ENCODE assay signal across 8 mouse cellular contexts in genomic region chr5:146963937-146964278, GRCm38 (mm10). TPM values are rescaled to one million over a fixed set of nuclear protein-coding genes. Genes with fewer than 3 reads are reported as not detected.
A peak's percentile ranks its signal among the peaks of the same experiment; 100 is the strongest.
DNase-seq lines count a peak whose midpoint lies in the region; ATAC-seq and TF ChIP-seq lines count a peak whose summit lies in the region.

No protein-coding gene starts in this region.

- no peak for DNase-seq in kidney, postnatal 0 days (ENCODE audit: low spot score)
- no peak for DNase-seq in kidney, postnatal 14 days
- DNase-seq in embryonic facial prominence, embryonic 11.5 days (ENCODE audit: low spot score) = no peak
- DNase-seq in spleen, postnatal 14 days (ENCODE audit: low spot score in 2 of 2) = no peak
- no peak for DNase-seq in cerebellum, postnatal 25 days
- DNase-seq in left cerebral cortex, postnatal 36 days (ENCODE audit: low spot score in 2 of 2) = no peak

- H3K79me2 ChIP-seq in myocyte (ENCODE audit: control insufficient read depth, insufficient read depth) = no peaks in the 10 kb centered on the region

- H3K4me2 ChIP-seq in kidney, postnatal 0 days (ENCODE audit: low read length) = peak overlapping the region; percentile 62
- H3K4me2 ChIP-seq in embryonic facial prominence, embryonic 11.5 days (ENCODE audit: low read depth, low read length) = peak overlapping the region; percentile 35
- peak overlapping the region; percentile 55 for H3K4me2 ChIP-seq in intestine, embryonic 16.5 days (ENCODE audit: low read depth, low read length)
- H3K4me2 ChIP-seq in myocyte (ENCODE audit: low read depth) = peak overlapping the region; percentile 83

- H3K9me3 ChIP-seq in kidney, postnatal 0 days (replicated peaks; ENCODE audit: low read length) = no peaks in the 10 kb centered on the region
- no peaks in the 10 kb centered on the region for H3K9me3 ChIP-seq in embryonic facial prominence, embryonic 11.5 days (replicated peaks; ENCODE audit: control insufficient read depth, low read length)
- no peaks in the 10 kb centered on the region for H3K9me3 ChIP-seq in intestine, embryonic 16.5 days (ENCODE audit: control insufficient read depth, low read length)

- H3K9ac ChIP-seq in kidney, postnatal 0 days (ENCODE audit: low read depth, low read length) = peak overlapping the region; percentile 82; the same call in 1 of the 2 replicates
- peak overlapping the region; percentile 51 for H3K9ac ChIP-seq in embryonic facial prominence, embryonic 11.5 days (replicated peaks; ENCODE audit: low read length)
- H3K9ac ChIP-seq in intestine, embryonic 16.5 days (ENCODE audit: low read depth, low read length) = peak overlapping the region; percentile 88

- H3ac ChIP-seq in myocyte (ENCODE audit: control insufficient read depth, insufficient read length) = peak overlapping the region; percentile 71

- peak overlapping the region; percentile 92 for H3K4me3 ChIP-seq in kidney, postnatal 0 days (replicated peaks; ENCODE audit: low read depth, low read length)
- H3K4me3 ChIP-seq in embryonic facial prominence, embryonic 11.5 days (ENCODE audit: low read depth, low read length) = peak overlapping the region; percentile 84
- peak overlapping the region; percentile 90 for H3K4me3 ChIP-seq in intestine, embryonic 16.5 days (ENCODE audit: low read length)
- H3K4me3 ChIP-seq in myocyte = peak overlapping the region; percentile 84

- TF ChIP-seq CTCF in kidney, postnatal 0 days (IDR thresholded peaks at IDR 0.05; ENCODE audit: low read depth) = no peak

- TF ChIP-seq POLR2A in myocyte (IDR thresholded peaks at IDR 0.05; ENCODE audit: insufficient read length, low read depth) = no peak

- H3K36me3 ChIP-seq in kidney, postnatal 0 days (ENCODE audit: insufficient read depth, low read length) = 0 out of 2 replicates have a peak, but pooled peaks cover under 1% of the 10 kb centered on the region
- peaks cover 2% of the 10 kb centered on the region for H3K36me3 ChIP-seq in embryonic facial prominence, embryonic 11.5 days (replicated peaks; ENCODE audit: control insufficient read depth, insufficient read depth, low read depth, low read length)
- peaks cover 4% of the 10 kb centered on the region; the same call in 1 of the 2 replicates for H3K36me3 ChIP-seq in intestine, embryonic 16.5 days (ENCODE audit: control insufficient read depth, insufficient read depth, low read length)
- no peaks in the 10 kb centered on the region for H3K36me3 ChIP-seq in myocyte (ENCODE audit: control insufficient read depth, insufficient read depth)

- H3K27ac ChIP-seq in kidney, postnatal 0 days = no peak overlapping the region
- H3K27ac ChIP-seq in embryonic facial prominence, embryonic 11.5 days (replicated peaks; ENCODE audit: low read depth, low read length) = no peak overlapping the region
- no peak overlapping the region for H3K27ac ChIP-seq in intestine, embryonic 16.5 days (ENCODE audit: low read length)

- ATAC-seq in kidney, postnatal 0 days (replicated peaks; ENCODE audit: low FRiP score, low read depth) = peak; percentile 2; the same call in 1 of the 2 replicates
- no peak for ATAC-seq in embryonic facial prominence, embryonic 11.5 days (replicated peaks; ENCODE audit: insufficient number of reproducible peaks, low FRiP score, low TSS enrichment, low read depth)
- peak; percentile 46 for ATAC-seq in intestine, embryonic 16.5 days

- intact Hi-C loops in left cerebral cortex, postnatal 36 days (cut with DNase I) = loop anchor here (1.0 kb wide), 1 partner anchor 16 kb away; the partner anchor contains the start of gene Gtf3a

- no peaks in the 10 kb centered on the region for H3K27me3 ChIP-seq in kidney, postnatal 0 days (ENCODE audit: insufficient read depth, low read length)
- H3K27me3 ChIP-seq in embryonic facial prominence, embryonic 11.5 days (ENCODE audit: control insufficient read depth, insufficient read depth, low read length) = no peaks in the 10 kb centered on the region
- H3K27me3 ChIP-seq in intestine, embryonic 16.5 days (replicated peaks; ENCODE audit: control insufficient read depth, insufficient read depth, low read length) = no peaks in the 10 kb centered on the region
- H3K27me3 ChIP-seq in myocyte (ENCODE audit: control insufficient read depth, insufficient read depth, insufficient read length) = no peaks in the 10 kb centered on the region

- no peaks in the 10 kb centered on the region for H3K4me1 ChIP-seq in kidney, postnatal 0 days (replicated peaks; ENCODE audit: insufficient read depth, low read length)
- no peaks in the 10 kb centered on the region; the same call in 1 of the 2 replicates for H3K4me1 ChIP-seq in embryonic facial prominence, embryonic 11.5 days (ENCODE audit: control insufficient read depth, insufficient read depth, low read length)
- H3K4me1 ChIP-seq in intestine, embryonic 16.5 days (ENCODE audit: control insufficient read depth, insufficient read depth, low read length) = peaks cover 8% of the 10 kb centered on the region

- WGBS in kidney, postnatal 0 days = 53% methylated on average over 8 of the region's 8 CpGs
- 54% methylated on average over 8 of the region's 8 CpGs for WGBS in embryonic facial prominence, embryonic 11.5 days
- 48% methylated on average over 8 of the region's 8 CpGs for WGBS in intestine, embryonic 16.5 days

TF ChIP-seq in myocyte, 11 proteins besides CTCF, POLR2A, EP300 and RAD21:
- TF ChIP-seq MYOG (IDR thresholded peaks at IDR 0.05; ENCODE audit: control insufficient read depth in 1 of 3, insufficient read depth in 1 of 3, insufficient read length in 2 of 3, low read depth in 2 of 3) (no peak), MYOD1 (IDR thresholded peaks at IDR 0.05; ENCODE audit: control insufficient read depth in 1 of 3, insufficient read length in 2 of 3, low read depth in 2 of 3) (no peak), E2F4 (IDR thresholded peaks at IDR 0.05; ENCODE audit: insufficient read depth) (no peak), TCF12 (IDR thresholded peaks at IDR 0.05; ENCODE audit: insufficient read depth, poor library complexity, severe bottlenecking) (no peak), CEBPB (IDR thresholded peaks at IDR 0.05; ENCODE audit: insufficient read depth, poor library complexity, severe bottlenecking) (no peak), TCF3 (IDR thresholded peaks at IDR 0.05; ENCODE audit: insufficient read length, low read depth) (no peak), USF1 (IDR thresholded peaks at IDR 0.05; ENCODE audit: low read depth) (no peak)
TF ChIP-seq in myocyte: peak in this region for 0.

RNA-seq across cellular contexts. Expression of gene Mtif3, which starts 0.3 kb away (rescaled TPM):
- polyA plus RNA-seq in kidney, postnatal 0 days (2015; fragmentation: Nextera tagmentation; extraction: Ambion mirVana) = 30.6 and 32.3 TPM in 2 replicates
- 25.9 and 28.5 TPM in 2 replicates for polyA plus RNA-seq in embryonic facial prominence, embryonic 11.5 days (2014; fragmentation: Nextera tagmentation; extraction: Ambion mirVana)
- polyA plus RNA-seq in intestine, embryonic 16.5 days (2015; fragmentation: Nextera tagmentation; extraction: Ambion mirVana) = 28.8 and 31.1 TPM in 2 replicates
- polyA plus RNA-seq in myocyte (2012; fragmentation: generic; extraction: Trizol) = 23.7 TPM
- total RNA-seq in left cerebral cortex, postnatal 36 days (2021) = 10 to 100 TPM; 18.5 to 19.9 TPM

RNA-seq across cellular contexts. Expression of gene Gtf3a, which starts 15.5 kb away (rescaled TPM):
- polyA plus RNA-seq in kidney, postnatal 0 days (2015; fragmentation: Nextera tagmentation; extraction: Ambion mirVana) = 112 TPM in 2 replicates
- polyA plus RNA-seq in embryonic facial prominence, embryonic 11.5 days (2014; fragmentation: Nextera tagmentation; extraction: Ambion mirVana) = 120 and 126 TPM in 2 replicates
- 127 and 136 TPM in 2 replicates for polyA plus RNA-seq in intestine, embryonic 16.5 days (2015; fragmentation: Nextera tagmentation; extraction: Ambion mirVana)
- polyA plus RNA-seq in myocyte (2012; fragmentation: generic; extraction: Trizol) = 49.9 TPM
- 10 to 100 TPM; 21.0 to 27.2 TPM for total RNA-seq in left cerebral cortex, postnatal 36 days (2021)
